Mouse (Mus musculus) T-cell, adult 66 days (primary cell): ENCODE data around the gene Sos1. TPM values are rescaled to one million over a fixed set of nuclear protein-coding genes. Genes with fewer than 3 reads are reported as not detected.

ENCODE experiments used
- total RNA-seq, 2 experiments: library from RNA; stranded (reverse); gene quantifications; 3 replicates in 1 of 2; 4 replicates in 1 of 2; pipeline ENCODE4 v1.2.4; 2023

Gene Sos1
- 10 to 100 TPM; 28.7 to 29.1 TPM for total RNA-seq

DNA sequence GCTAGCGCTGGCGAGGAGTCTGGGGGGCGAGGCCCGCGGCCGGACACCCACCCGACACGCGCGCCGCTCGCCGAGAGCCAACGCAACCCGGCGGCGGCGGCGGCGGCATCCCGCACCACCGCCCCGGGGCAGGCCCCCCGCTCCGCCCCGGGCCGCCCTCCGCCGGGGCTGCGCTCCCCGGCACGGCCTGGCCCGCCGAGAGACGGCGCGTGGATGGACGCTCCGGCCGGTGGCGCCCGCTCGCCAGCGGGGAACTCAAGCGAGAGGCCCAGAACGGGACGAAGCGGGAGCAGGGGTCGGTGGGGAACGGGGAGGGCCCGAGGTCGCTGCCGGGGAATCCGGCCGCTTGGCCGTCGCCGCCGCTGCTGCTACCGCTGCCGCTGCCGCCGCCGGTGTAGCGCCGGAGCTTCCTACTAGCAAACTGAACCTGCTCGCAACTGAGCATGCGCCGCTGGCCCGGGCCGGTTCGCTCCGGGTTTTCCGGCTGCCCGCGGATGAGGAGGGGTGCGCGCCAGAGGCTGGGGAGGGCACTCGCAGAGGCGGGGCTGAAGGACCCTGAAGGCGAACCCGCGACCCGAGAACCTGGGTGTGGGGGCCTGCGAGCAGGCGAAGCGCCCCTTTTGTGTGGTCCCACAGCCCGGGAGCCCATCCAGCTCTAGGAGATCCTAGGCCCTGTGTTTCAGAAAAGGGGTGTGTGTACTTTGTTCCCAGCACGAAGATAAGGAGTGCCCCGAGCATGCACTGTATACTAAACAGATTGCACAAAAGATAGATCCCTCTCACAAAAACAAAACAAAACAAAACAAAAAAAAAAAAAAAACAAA is at the start of gene Sos1:
Gene Sos1 (minus strand): TSS at position 423 of the 824 bp plus-strand sequence.

DNA sequence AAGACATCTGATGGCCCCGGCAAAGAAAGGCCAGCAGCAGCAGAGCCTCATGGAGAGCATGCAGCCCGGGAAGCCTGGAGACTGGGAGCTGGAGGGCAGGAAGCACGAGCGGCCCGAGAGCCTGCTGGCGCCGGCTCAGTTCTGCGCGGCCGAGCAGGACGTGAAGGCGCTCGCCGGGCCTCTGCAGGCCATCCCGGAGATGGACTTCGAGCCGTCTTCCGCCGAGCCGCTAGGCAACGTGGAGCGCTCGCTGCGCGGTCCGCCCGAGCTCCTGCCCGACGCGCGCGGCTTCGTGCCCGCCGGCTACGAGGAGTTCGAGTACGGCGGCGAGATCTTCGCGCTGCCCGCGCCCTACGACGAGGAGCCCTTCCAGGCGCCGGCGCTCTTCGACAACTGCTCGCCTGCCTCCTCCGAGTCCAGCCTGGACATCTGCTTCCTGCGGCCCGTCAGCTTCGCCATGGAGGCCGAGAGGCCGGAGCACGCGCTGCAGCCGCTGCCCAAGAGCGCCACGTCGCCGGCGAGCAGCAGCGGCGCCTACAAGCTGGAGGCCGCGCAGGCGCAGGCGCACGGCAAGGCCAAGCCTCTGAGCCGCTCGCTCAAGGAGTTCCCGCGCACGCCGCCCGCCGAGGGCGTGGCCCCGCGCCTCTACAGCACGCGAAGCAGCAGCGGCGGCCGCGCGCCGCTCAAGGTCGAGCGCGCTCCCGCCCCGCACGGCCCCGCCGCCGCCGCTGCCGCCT is 107.1 kb downstream of the Sos1 start, which contains the start of gene Gm10190:
Gene Gm10190 (minus strand): TSS at position 553 of the 737 bp plus-strand sequence.

Other genes with a start within 250 kb of the Sos1 start
- 1 to 10 TPM in 1 of 2 experiments, not detected in 1; 1.3 TPM for gene Morn2, start 190.2 kb downstream of the Sos1 start, total RNA-seq
- 10 to 100 TPM; 28.7 to 36.9 TPM for gene Dhx57, start 190.0 kb downstream of the Sos1 start, total RNA-seq
- not detected for gene Arhgef33, start 173.0 kb downstream of the Sos1 start, total RNA-seq
- gene Gm10190, start 106.9 kb downstream of the Sos1 start, total RNA-seq: not detected
- gene Cdkl4, start 97.4 kb upstream of the Sos1 start, total RNA-seq: under 1 TPM; 0.47 to 0.61 TPM
- gene Map4k3, start 248.0 kb upstream of the Sos1 start, total RNA-seq: 10 to 100 TPM; 12.5 to 18.7 TPM